Mouse (Mus musculus) monocyte, adult 59 days (primary cell): ENCODE results near the gene Tmem151a. TPM values are rescaled to one million over a fixed set of nuclear protein-coding genes. Genes with fewer than 3 reads are reported as not detected.

Experiments
- total RNA-seq, 2 experiments: library from RNA; stranded (reverse); gene quantifications; one replicate each; pipeline ENCODE4 v1.2.4; 2023

The Tmem151a gene
- total RNA-seq, result 1 to 10 TPM in 1 of 2 experiments, under 1 TPM in 1; 0.89 to 3.0 TPM

GRCm38 (mm10) chr19:5085145-5085863 is at the start of gene Tmem151a:
Gene Tmem151a, minus strand, starts transcription at chr19:5085531.

GRCm38 (mm10) chr19:5118384-5118698 is 33.0 kb upstream of the Tmem151a start, which contains the start of gene Klc2:
Gene Klc2, minus strand, starts transcription at chr19:5118560.

GRCm38 (mm10) chr19:5106731-5107191 is 21.4 kb upstream of the Tmem151a start, which contains the start of gene Rab1b:
Gene Rab1b, minus strand, starts transcription at chr19:5107072.

GRCm38 (mm10) chr19:5098363-5099143 is 13.2 kb upstream of the Tmem151a start, which contains the start of gene Cnih2:
Gene Cnih2, minus strand, starts transcription at chr19:5098521.

GRCm38 (mm10) chr19:5087884-5088728 is 2.8 kb upstream of the Tmem151a start, which contains the start of gene Yif1a:
Gene Yif1a, plus strand, starts transcription at chr19:5088538.

GRCm38 (mm10) chr19:5067867-5068569 is 17.3 kb downstream of the Tmem151a start, which contains the start of gene Cd248:
Gene Cd248, plus strand, starts transcription at chr19:5068078.

GRCm38 (mm10) chr19:5050047-5050905 is 35.1 kb downstream of the Tmem151a start, which contains the start of gene Rin1:
Gene Rin1, plus strand, starts transcription at chr19:5050481.

GRCm38 (mm10) chr19:5040862-5041523 is 44.3 kb downstream of the Tmem151a start, which contains the start of gene Brms1:
Gene Brms1, plus strand, starts transcription at chr19:5041354.

GRCm38 (mm10) chr19:5038709-5039156 is 46.6 kb downstream of the Tmem151a start, which contains the start of the genes B4gat1 and AC124502.3:
Gene B4gat1, plus strand, starts transcription at chr19:5038826.
Gene AC124502.3, plus strand, starts transcription at chr19:5038891.

GRCm38 (mm10) chr19:5023621-5024479 is 61.5 kb downstream of the Tmem151a start, which contains the start of gene Slc29a2:
Gene Slc29a2, plus strand, starts transcription at chr19:5023860.

Other genes starting within 250 kb of the Tmem151a start
- 10 to 100 TPM; 30.3 to 37.9 TPM for gene Ccs, start 246.2 kb downstream of the Tmem151a start, total RNA-seq
- not detected for gene Ccdc87, start 246.2 kb downstream of the Tmem151a start, total RNA-seq
- 10 to 100 TPM; 15.4 to 24.4 TPM for gene Ctsf, start 230.4 kb downstream of the Tmem151a start, total RNA-seq
- not detected for gene Actn3, start 207.6 kb downstream of the Tmem151a start, total RNA-seq
- gene Zdhhc24, start 206.9 kb downstream of the Tmem151a start, total RNA-seq, result 1 to 10 TPM; 6.1 to 6.4 TPM
- gene Bbs1, start 178.9 kb downstream of the Tmem151a start, total RNA-seq, result 1 to 10 TPM in 1 of 2 experiments, under 1 TPM in 1; 0.52 to 1.1 TPM
- gene Dpp3, start 157.2 kb downstream of the Tmem151a start, total RNA-seq, result 10 to 100 TPM; 65.0 to 67.8 TPM
- gene Peli3, start 142.4 kb downstream of the Tmem151a start, total RNA-seq, result 1 to 10 TPM; 1.3 to 1.9 TPM
- gene Mrpl11, start 123.4 kb downstream of the Tmem151a start, total RNA-seq, result 10 to 100 TPM; 17.5 to 20.4 TPM
- gene Npas4, start 95.2 kb downstream of the Tmem151a start, total RNA-seq, result not detected
- 1 to 10 TPM; 3.9 to 6.4 TPM for gene Slc29a2, start 61.7 kb downstream of the Tmem151a start, total RNA-seq
- gene B4gat1, start 46.7 kb downstream of the Tmem151a start, total RNA-seq, result 10 to 100 TPM in 1 of 2 experiments, 1 to 10 TPM in 1; 9.0 to 12.8 TPM
- 1 to 10 TPM in 1 of 2 experiments, under 1 TPM in 1; 0.46 to 2.7 TPM for gene AC124502.3, start 46.6 kb downstream of the Tmem151a start, total RNA-seq
- gene Brms1, start 44.2 kb downstream of the Tmem151a start, total RNA-seq, result 10 to 100 TPM; 55.4 to 63.3 TPM
- gene Rin1, start 35.0 kb downstream of the Tmem151a start, total RNA-seq, result 1 to 10 TPM; 2.5 to 2.6 TPM
- gene Cd248, start 17.5 kb downstream of the Tmem151a start, total RNA-seq, result under 1 TPM in 1 of 2 experiments, not detected in 1; 0.46 TPM
- 10 to 100 TPM; 24.5 to 29.6 TPM for gene Yif1a, start 3.0 kb upstream of the Tmem151a start, total RNA-seq
- gene Cnih2, start 13.0 kb upstream of the Tmem151a start, total RNA-seq, result under 1 TPM; 0.60 to 0.79 TPM
- 100 to 1,000 TPM; 138 to 140 TPM for gene Rab1b, start 21.5 kb upstream of the Tmem151a start, total RNA-seq
- 10 to 100 TPM; 18.8 to 23.2 TPM for gene Klc2, start 33.0 kb upstream of the Tmem151a start, total RNA-seq
- 10 to 100 TPM; 53.1 to 60.2 TPM for gene Pacs1, start 187.6 kb upstream of the Tmem151a start, total RNA-seq
- 100 to 1,000 TPM; 156 to 186 TPM for gene Sf3b2, start 209.9 kb upstream of the Tmem151a start, total RNA-seq
- not detected for gene Gal3st3, start 212.8 kb upstream of the Tmem151a start, total RNA-seq